Mouse (Mus musculus): ENCODE measurements at regions not wholly inside any gene's neighbourhood (a gene's known extent, or its start where the extent isn't known, plus 50 kb on each side); places are given as distances from the start of the nearest gene placed in this dataset.

- no peak for DNase-seq (ENCODE audit: low spot score in 2 of 2)
Observed at GRCm38 (mm10) chr2:57909706-57910105, 88.0 kb upstream of the Galnt5 start.

- no peak for DNase-seq (ENCODE audit: low spot score in 2 of 2)
Observed at GRCm38 (mm10) chr2:57916375-57917023, 81.2 kb upstream of the Galnt5 start.

- DNase-seq (ENCODE audit: low spot score in 2 of 2) = no peak
Observed at GRCm38 (mm10) chr2:57917721-57918120, 80.0 kb upstream of the Galnt5 start.

GRCm38 (mm10) chr2:57919102-57919731 lies 78.5 kb upstream of the Galnt5 start:
- DNase-seq (ENCODE audit: low spot score in 2 of 2) = peak in 1 of 2 experiments; percentile 23

- DNase-seq (ENCODE audit: low spot score in 2 of 2) = no peak
Observed at GRCm38 (mm10) chr2:57934062-57934822, 63.4 kb upstream of the Galnt5 start.
